Mouse (Mus musculus): ENCODE data around the gene Vim. TPM values are rescaled to one million over a fixed set of nuclear protein-coding genes. Genes with fewer than 3 reads are reported as not detected.
A peak's percentile ranks its signal among the peaks of the same experiment; 100 is the strongest.

Vim gene
- polyA plus RNA-seq, 1 experiment from 2014 or later, result 607 TPM

GRCm38 (mm10) chr2:13558607-13559262 lies 15.0 kb upstream of the Vim start:
- DNase-seq, result peak; percentile 14
- Histone ChIP-seq H3K4me1 (ENCODE audit: control insufficient read depth, insufficient read depth, low read length) (no peaks in the 10 kb centered on the region), H3K27me3 (ENCODE audit: control insufficient read depth, insufficient read depth, low read length) (no peaks in the 10 kb centered on the region), H3K27ac (replicated peaks; ENCODE audit: low read depth, low read length) (no peak overlapping the region), H3K36me3 (ENCODE audit: control insufficient read depth, insufficient read depth, low read length) (no peaks in the 10 kb centered on the region), H3K4me2 (ENCODE audit: low read length) (no peak overlapping the region), H3K4me3 (replicated peaks; ENCODE audit: low read depth, low read length) (no peak overlapping the region), H3K9me3 (ENCODE audit: control insufficient read depth, low read length) (no peaks in the 10 kb centered on the region), H3K9ac (replicated peaks; ENCODE audit: low read length) (no peak overlapping the region)
- 45% methylated on average over 5 of the region's 5 CpGs for WGBS
- no peak for ATAC-seq (ENCODE audit: low FRiP score, low TSS enrichment)

GRCm38 (mm10) chr2:13559303-13559702 lies 14.4 kb upstream of the Vim start:
- ATAC-seq (ENCODE audit: low FRiP score, low TSS enrichment) (no peak), DNase-seq (no peak)
- WGBS, result 86% methylated on average over 5 of the region's 5 CpGs
- no peaks in the 10 kb centered on the region for H3K36me3 ChIP-seq (ENCODE audit: control insufficient read depth, insufficient read depth, low read length)
- H3K4me2 ChIP-seq (ENCODE audit: low read length), result no peak overlapping the region
- H3K27ac ChIP-seq (replicated peaks; ENCODE audit: low read depth, low read length), result no peak overlapping the region
- no peaks in the 10 kb centered on the region for H3K4me1 ChIP-seq (ENCODE audit: control insufficient read depth, insufficient read depth, low read length)
- no peaks in the 10 kb centered on the region for H3K9me3 ChIP-seq (ENCODE audit: control insufficient read depth, low read length)
- H3K9ac ChIP-seq (replicated peaks; ENCODE audit: low read length), result no peak overlapping the region
- H3K27me3 ChIP-seq (ENCODE audit: control insufficient read depth, insufficient read depth, low read length), result no peaks in the 10 kb centered on the region
- H3K4me3 ChIP-seq (replicated peaks; ENCODE audit: low read depth, low read length), result no peak overlapping the region

- Histone ChIP-seq H3K27me3 (ENCODE audit: control insufficient read depth, insufficient read depth, low read length) (no peaks in the 10 kb centered on the region), H3K4me1 (ENCODE audit: control insufficient read depth, insufficient read depth, low read length) (no peaks in the 10 kb centered on the region), H3K4me2 (ENCODE audit: low read length) (no peak overlapping the region), H3K36me3 (ENCODE audit: control insufficient read depth, insufficient read depth, low read length) (no peaks in the 10 kb centered on the region), H3K9me3 (ENCODE audit: control insufficient read depth, low read length) (no peaks in the 10 kb centered on the region), H3K4me3 (replicated peaks; ENCODE audit: low read depth, low read length) (no peak overlapping the region), H3K9ac (replicated peaks; ENCODE audit: low read length) (no peak overlapping the region), H3K27ac (replicated peaks; ENCODE audit: low read depth, low read length) (no peak overlapping the region)
- no peak for DNase-seq
- 75% methylated on average over 5 of the region's 5 CpGs for WGBS
- no peak for ATAC-seq (ENCODE audit: low FRiP score, low TSS enrichment)
Measured at GRCm38 (mm10) chr2:13559729-13560128, 14.0 kb upstream of the Vim start.

GRCm38 (mm10) chr2:13560396-13560795 lies 13.3 kb upstream of the Vim start:
- Histone ChIP-seq H3K9me3 (ENCODE audit: control insufficient read depth, low read length) (no peaks in the 10 kb centered on the region), H3K4me2 (ENCODE audit: low read length) (no peak overlapping the region), H3K27ac (replicated peaks; ENCODE audit: low read depth, low read length) (no peak overlapping the region), H3K27me3 (ENCODE audit: control insufficient read depth, insufficient read depth, low read length) (no peaks in the 10 kb centered on the region), H3K4me3 (replicated peaks; ENCODE audit: low read depth, low read length) (no peak overlapping the region), H3K36me3 (ENCODE audit: control insufficient read depth, insufficient read depth, low read length) (no peaks in the 10 kb centered on the region), H3K4me1 (ENCODE audit: control insufficient read depth, insufficient read depth, low read length) (no peaks in the 10 kb centered on the region), H3K9ac (replicated peaks; ENCODE audit: low read length) (no peak overlapping the region)
- 90% methylated on average over 2 of the region's 2 CpGs for WGBS
- no peak for DNase-seq
- no peak for ATAC-seq (ENCODE audit: low FRiP score, low TSS enrichment)

GRCm38 (mm10) chr2:13570122-13570521 lies 3.6 kb upstream of the Vim start:
- WGBS, result 83% methylated on average over 2 of the region's 2 CpGs
- Histone ChIP-seq H3K4me2 (ENCODE audit: low read length) (no peak overlapping the region), H3K9me3 (ENCODE audit: control insufficient read depth, low read length) (no peaks in the 10 kb centered on the region), H3K27me3 (ENCODE audit: control insufficient read depth, insufficient read depth, low read length) (no peaks in the 10 kb centered on the region), H3K4me3 (replicated peaks; ENCODE audit: low read depth, low read length) (no peak overlapping the region), H3K27ac (replicated peaks; ENCODE audit: low read depth, low read length) (no peak overlapping the region), H3K9ac (replicated peaks; ENCODE audit: low read length) (no peak overlapping the region), H3K36me3 (ENCODE audit: control insufficient read depth, insufficient read depth, low read length) (no peaks in the 10 kb centered on the region), H3K4me1 (ENCODE audit: control insufficient read depth, insufficient read depth, low read length) (peaks cover 10% of the 10 kb centered on the region; the same call in 1 of the 2 replicates)
- ATAC-seq (ENCODE audit: low FRiP score, low TSS enrichment) (no peak), DNase-seq (no peak)

- ATAC-seq (ENCODE audit: low FRiP score, low TSS enrichment) (no peak), DNase-seq (peak; percentile 45)
- Histone ChIP-seq H3K9ac (replicated peaks; ENCODE audit: low read length) (0 out of 2 replicates have a peak overlapping the region, but pooled peaks have one; percentile 4), H3K4me3 (replicated peaks; ENCODE audit: low read depth, low read length) (no peak overlapping the region), H3K36me3 (ENCODE audit: control insufficient read depth, insufficient read depth, low read length) (0 out of 2 replicates have a peak, but pooled peaks cover 2% of the 10 kb centered on the region), H3K4me2 (ENCODE audit: low read length) (peak overlapping the region; percentile 80; the same call in 1 of the 2 replicates), H3K4me1 (ENCODE audit: control insufficient read depth, insufficient read depth, low read length) (peaks cover 13% of the 10 kb centered on the region; the same call in 1 of the 2 replicates), H3K9me3 (ENCODE audit: control insufficient read depth, low read length) (no peaks in the 10 kb centered on the region), H3K27me3 (ENCODE audit: control insufficient read depth, insufficient read depth, low read length) (no peaks in the 10 kb centered on the region), H3K27ac (replicated peaks; ENCODE audit: low read depth, low read length) (peak overlapping the region; percentile 90)
- 4% methylated on average over 4 of the region's 4 CpGs for WGBS
Measured at GRCm38 (mm10) chr2:13572101-13572553, 1.6 kb upstream of the Vim start.

GRCm38 (mm10) chr2:13572647-13573407 lies 900 bp upstream of the Vim start:
- WGBS, result 4% methylated on average over 12 of the region's 12 CpGs
- Histone ChIP-seq H3K4me2 (ENCODE audit: low read length) (peak overlapping the region; percentile 80), H3K27ac (replicated peaks; ENCODE audit: low read depth, low read length) (peak overlapping the region; percentile 90), H3K27me3 (ENCODE audit: control insufficient read depth, insufficient read depth, low read length) (no peaks in the 10 kb centered on the region), H3K9me3 (ENCODE audit: control insufficient read depth, low read length) (no peaks in the 10 kb centered on the region), H3K36me3 (ENCODE audit: control insufficient read depth, insufficient read depth, low read length) (0 out of 2 replicates have a peak, but pooled peaks cover 6% of the 10 kb centered on the region), H3K9ac (replicated peaks; ENCODE audit: low read length) (peak overlapping the region; percentile 75), H3K4me1 (ENCODE audit: control insufficient read depth, insufficient read depth, low read length) (peaks cover 13% of the 10 kb centered on the region; the same call in 1 of the 2 replicates), H3K4me3 (replicated peaks; ENCODE audit: low read depth, low read length) (peak overlapping the region; percentile 67)
- ATAC-seq (ENCODE audit: low FRiP score, low TSS enrichment) (no peak), DNase-seq (no peak)

GRCm38 (mm10) chr2:13574066-13574800 lies 506 bp downstream of the Vim start:
- Histone ChIP-seq H3K4me1 (ENCODE audit: control insufficient read depth, insufficient read depth, low read length) (peaks cover 13% of the 10 kb centered on the region), H3K9ac (replicated peaks; ENCODE audit: low read length) (peak overlapping the region; percentile 75), H3K4me3 (replicated peaks; ENCODE audit: low read depth, low read length) (peak overlapping the region; percentile 67), H3K4me2 (ENCODE audit: low read length) (peak overlapping the region; percentile 80), H3K27ac (replicated peaks; ENCODE audit: low read depth, low read length) (peak overlapping the region; percentile 90), H3K36me3 (ENCODE audit: control insufficient read depth, insufficient read depth, low read length) (peaks cover 13% of the 10 kb centered on the region), H3K9me3 (ENCODE audit: control insufficient read depth, low read length) (no peaks in the 10 kb centered on the region), H3K27me3 (ENCODE audit: control insufficient read depth, insufficient read depth, low read length) (no peaks in the 10 kb centered on the region)
- DNase-seq, result peak; percentile 91
- under 1% methylated on average over 46 of the region's 46 CpGs for WGBS
- ATAC-seq (ENCODE audit: low FRiP score, low TSS enrichment), result peak; percentile 89
